Mouse (Mus musculus) heart, embryonic 14.5 days (tissue): Measurements from ENCODE around the gene Rnf7. TPM values are rescaled to one million over a fixed set of nuclear protein-coding genes. Genes with fewer than 3 reads are reported as not detected.
A peak's percentile ranks its signal among the peaks of the same experiment; 100 is the strongest.
"Not testable (repeated sequence)": the region's sequence is repeated elsewhere in the genome, so short reads cannot be mapped to it uniquely, and the experiment has no call there.

Experiments used
- ATAC-seq: fragments of 200-750 bp; cut with Nextera tagmentation; 2 replicates; pipeline ENCODE4 v1.8.0; 2017; ENCODE audit warnings: low read depth, moderate TSS enrichment; ENCODE audit not compliant: insufficient number of reproducible peaks, insufficient read depth, low FRiP score
- H3K27ac ChIP-seq, 2 experiments: fragments of 200-500 bp in 1 of 2; fragments of 300-500 bp in 1 of 2; sonication (generic) in 1 of 2; replicated peaks in 1 of 2; 2 replicates each; pipeline ENCODE4 v1.5.1; 2012 to 2014; ENCODE audit warnings: low read depth in 2 of 2, low read length in 2 of 2, control low read depth in 1 of 2, mild to moderate bottlenecking in 1 of 2, mixed read lengths in 1 of 2; ENCODE audit not compliant: control insufficient read depth in 1 of 2, insufficient read depth in 1 of 2
- H3K27me3 ChIP-seq: fragments of 300-500 bp; sonication (generic); 2 replicates; pipeline ENCODE4 v1.6.1; 2014; ENCODE audit warnings: mild to moderate bottlenecking, low read length, control low read depth; ENCODE audit not compliant: control insufficient read depth, insufficient read depth
- H3K36me3 ChIP-seq: fragments of 300-500 bp; sonication (generic); 2 replicates; pipeline ENCODE4 v1.6.1; 2014; ENCODE audit warnings: mild to moderate bottlenecking, control low read depth, low read length, mixed read lengths; ENCODE audit not compliant: control insufficient read depth, insufficient read depth
- H3K4me1 ChIP-seq, 2 experiments: fragments of 200-500 bp in 1 of 2; fragments of 300-500 bp in 1 of 2; sonication (generic) in 1 of 2; 2 replicates each; pipeline ENCODE4 v1.6.1; 2012 to 2014; ENCODE audit warnings: low read length in 2 of 2, control low read depth in 1 of 2, mixed read lengths in 1 of 2; ENCODE audit not compliant: control insufficient read depth in 2 of 2, insufficient read depth in 2 of 2
- H3K4me2 ChIP-seq: fragments of 300-500 bp; sonication (generic); 2 replicates; pipeline ENCODE4 v1.6.1; 2014; ENCODE audit warnings: mild to moderate bottlenecking, low read length
- H3K4me3 ChIP-seq, 2 experiments: fragments of 200-500 bp in 1 of 2; fragments of 300-500 bp in 1 of 2; sonication (generic) in 1 of 2; 2 replicates each; pipeline ENCODE4 v1.5.1; 2012 to 2014; ENCODE audit warnings: low read length in 2 of 2, mild to moderate bottlenecking in 2 of 2, control low read depth in 1 of 2, low read depth in 1 of 2, moderate library complexity in 1 of 2; ENCODE audit not compliant: control insufficient read depth in 1 of 2, insufficient read depth in 1 of 2
- H3K9ac ChIP-seq: fragments of 300-500 bp; sonication (generic); 2 replicates; pipeline ENCODE4 v1.6.1; 2014; ENCODE audit warnings: mild to moderate bottlenecking, low read length
- H3K9me3 ChIP-seq: fragments of 300-500 bp; sonication (generic); 2 replicates; pipeline ENCODE4 v1.6.1; 2016; ENCODE audit warnings: low read length, control low read depth; ENCODE audit not compliant: control insufficient read depth
- WGBS: fragments of 180-500 bp; shearing (Covaris S2); extraction: QIAGEN DNeasy Blood & Tissue Kit; methylation state at CpG from one replicate; pipeline ENCODE4 v1.1.7; 2014; 5-methylcytosine and 5-hydroxymethylcytosine counted together
- polyA plus RNA-seq: library from polyadenylated mRNA; unstranded; fragments of >200 nt; fragmentation: Nextera tagmentation; extraction: Ambion mirVana; gene quantifications from 2 replicates; pipeline ENCODE4 v1.2.1, GENCODE M21; 2014

Gene Rnf7
- 237 and 257 TPM in 2 replicates for polyA plus RNA-seq

GRCm38 (mm10) chr9:96478071-96478888 is at the start of gene Rnf7:
Rnf7 (minus strand) TSS chr9:96478675.
- peak; percentile 97 for ATAC-seq
- no peaks in the 10 kb centered on the region for H3K27me3 ChIP-seq
- H3K4me2 ChIP-seq = peak within 1 kb of the TSS; percentile 86
- H3K27ac ChIP-seq = peak within 1 kb of the TSS; percentile 84 to 94
- peaks cover 22% of the 10 kb centered on the region for H3K36me3 ChIP-seq
- H3K9me3 ChIP-seq = no peaks in the 10 kb centered on the region
- peak within 1 kb of the TSS; percentile 92 for H3K9ac ChIP-seq
- H3K4me1 ChIP-seq = peaks cover 6 to 8% of the 10 kb centered on the region in 2 experiments
- WGBS = under 1% methylated on average over 73 of the region's 74 CpGs
- H3K4me3 ChIP-seq = peak within 1 kb of the TSS; percentile 81 to 99

- Histone ChIP-seq H3K9me3 (no peaks in the 10 kb centered on the region), H3K4me3 (no peak overlapping the region), H3K4me1 (peaks cover 0 to 4% of the 10 kb centered on the region in 2 experiments; a peak in 3 of 4 replicates), H3K36me3 (no peaks in the 10 kb centered on the region), H3K9ac (no peak overlapping the region), H3K27me3 (no peaks in the 10 kb centered on the region), H3K27ac (no peak overlapping the region), H3K4me2 (no peak overlapping the region)
- no peak for ATAC-seq
- WGBS = 66% methylated on average over 4 of the region's 4 CpGs
Measured at GRCm38 (mm10) chr9:96526011-96526410, 47.5 kb upstream of the Rnf7 start.

GRCm38 (mm10) chr9:96524972-96525506 is 46.6 kb upstream of the Rnf7 start, which contains the start of gene Gm28729:
Gm28729 (minus strand) TSS chr9:96525264.
- H3K36me3 ChIP-seq = no peaks in the 10 kb centered on the region
- 48% methylated on average over 12 of the region's 12 CpGs for WGBS
- no peak for ATAC-seq
- no peak within 1 kb of the TSS for H3K4me3 ChIP-seq
- H3K4me1 ChIP-seq = peaks cover 0 to 4% of the 10 kb centered on the region in 2 experiments; a peak in 1 of 4 replicates
- H3K9ac ChIP-seq = no peak within 1 kb of the TSS
- H3K4me2 ChIP-seq = no peak within 1 kb of the TSS
- no peaks in the 10 kb centered on the region for H3K9me3 ChIP-seq
- no peak within 1 kb of the TSS for H3K27ac ChIP-seq
- no peaks in the 10 kb centered on the region for H3K27me3 ChIP-seq

- no peaks in the 10 kb centered on the region for H3K36me3 ChIP-seq
- peaks cover 0 to 4% of the 10 kb centered on the region in 2 experiments; a peak in 1 of 4 replicates for H3K4me1 ChIP-seq
- no peak overlapping the region for H3K4me3 ChIP-seq
- no peak overlapping the region for H3K4me2 ChIP-seq
- no peak for ATAC-seq
- no peaks in the 10 kb centered on the region for H3K27me3 ChIP-seq
- 85% methylated on average over 5 of the region's 5 CpGs for WGBS
- no peak overlapping the region for H3K27ac ChIP-seq
- no peaks in the 10 kb centered on the region for H3K9me3 ChIP-seq
- H3K9ac ChIP-seq = no peak overlapping the region
Measured at GRCm38 (mm10) chr9:96523148-96523547, 44.7 kb upstream of the Rnf7 start.

- not testable (repeated sequence) for H3K36me3 ChIP-seq, H3K4me1 ChIP-seq, H3K27me3 ChIP-seq, H3K27ac ChIP-seq, H3K4me2 ChIP-seq, ATAC-seq, H3K9ac ChIP-seq, H3K9me3 ChIP-seq, H3K4me3 ChIP-seq
- WGBS = 81% methylated on average over 2 of the region's 2 CpGs
Measured at GRCm38 (mm10) chr9:96521574-96521973, 43.1 kb upstream of the Rnf7 start.

- H3K4me1 ChIP-seq = peaks cover 0 to 3% of the 10 kb centered on the region in 2 experiments; a peak in 2 of 4 replicates
- no peak overlapping the region for H3K9ac ChIP-seq
- no peak overlapping the region for H3K4me2 ChIP-seq
- no peaks in the 10 kb centered on the region for H3K9me3 ChIP-seq
- 31% methylated on average over 4 of the region's 4 CpGs for WGBS
- ATAC-seq = no peak
- H3K36me3 ChIP-seq = no peaks in the 10 kb centered on the region
- no peak overlapping the region for H3K27ac ChIP-seq
- H3K27me3 ChIP-seq = no peaks in the 10 kb centered on the region
- no peak overlapping the region for H3K4me3 ChIP-seq
Measured at GRCm38 (mm10) chr9:96517429-96517828, 39.0 kb upstream of the Rnf7 start.

- H3K36me3 ChIP-seq = no peaks in the 10 kb centered on the region
- ATAC-seq = no peak
- WGBS = 67% methylated on average over 3 of the region's 3 CpGs
Measured at GRCm38 (mm10) chr9:96516806-96517205, 38.3 kb upstream of the Rnf7 start.

More at GRCm38 (mm10) chr9:96516806-96517205, 38.3 kb upstream of the Rnf7 start:
- Histone ChIP-seq H3K9me3 (no peaks in the 10 kb centered on the region), H3K9ac (no peak overlapping the region), H3K4me1 (peaks cover 0 to 3% of the 10 kb centered on the region in 2 experiments; a peak in 2 of 4 replicates), H3K27me3 (no peaks in the 10 kb centered on the region), H3K4me2 (no peak overlapping the region), H3K27ac (no peak overlapping the region), H3K4me3 (no peak overlapping the region)
